Mouse (Mus musculus): ENCODE data around the gene Grin2b.

GRCm38 (mm10) chr6:135899225-135899624, 274.1 kb downstream of the Grin2b start:
- TF ChIP-seq CTCF (conservative IDR thresholded peaks at IDR 0.05 in 1 of 2, IDR thresholded peaks at IDR 0.05 in 1 of 2; ENCODE audit: low read depth in 2 of 2, low read length in 2 of 2): no peak
- TF ChIP-seq ZC3H11A (IDR thresholded peaks at IDR 0.05; ENCODE audit: low read depth, low read length): no peak
- TF ChIP-seq JUN (IDR thresholded peaks at IDR 0.05; ENCODE audit: insufficient read depth, low read depth, low read length): no peak
- no peak for TF ChIP-seq ELF1 (IDR thresholded peaks at IDR 0.05; ENCODE audit: low read depth, low read length)
- no peak for TF ChIP-seq POLR2A (IDR thresholded peaks at IDR 0.05; ENCODE audit: low read depth, low read length)
- TF ChIP-seq UBTF (IDR thresholded peaks at IDR 0.05; ENCODE audit: low read depth, low read length): no peak
- no peak for TF ChIP-seq CHD2 (IDR thresholded peaks at IDR 0.05; ENCODE audit: low read length)
- no peak for TF ChIP-seq MAX (IDR thresholded peaks at IDR 0.05; ENCODE audit: low read length)
- no peak for TF ChIP-seq USF2 (conservative IDR thresholded peaks at IDR 0.05; ENCODE audit: low read depth, low read length)
